Mouse (Mus musculus) gonadal fat pad, adult 2 months (tissue): Measurements from ENCODE around the gene Gper1. TPM values are rescaled to one million over a fixed set of nuclear protein-coding genes. Genes with fewer than 3 reads are reported as not detected.
"Not testable (repeated sequence)": the region's sequence is repeated elsewhere in the genome, so short reads cannot be mapped to it uniquely, and the experiment has no call there.

Experiments used
- DNase-seq: peaks from one replicate; pipeline ENCODE4 v3.0.0-alpha.2; 2012; ENCODE audit warnings: low read depth
- polyA plus RNA-seq: library from polyadenylated mRNA; depleted of rRNA; stranded (reverse); fragments of >200 nt; gene quantifications from 2 replicates; pipeline ENCODE4 v1.2.3, GENCODE M21; 2012

The Gper1 gene
- polyA plus RNA-seq, 1 experiment, result 11.0 TPM

GRCm38 (mm10) chr5:139390324-139391119 lies 32.4 kb upstream of the Gper1 start:
- not testable (repeated sequence) for DNase-seq

GRCm38 (mm10) chr5:139391309-139391990 lies 31.5 kb upstream of the Gper1 start:
- DNase-seq, result no peak

- DNase-seq, result no peak
Measured at GRCm38 (mm10) chr5:139392219-139393196, 30.4 kb upstream of the Gper1 start.

GRCm38 (mm10) chr5:139393197-139393588 lies 29.8 kb upstream of the Gper1 start:
- DNase-seq, result no peak

- DNase-seq, result no peak
Measured at GRCm38 (mm10) chr5:139394399-139394798, 28.6 kb upstream of the Gper1 start.

- no peak for DNase-seq
Measured at GRCm38 (mm10) chr5:139395528-139395927, 27.4 kb upstream of the Gper1 start.

GRCm38 (mm10) chr5:139397359-139397916 lies 25.5 kb upstream of the Gper1 start:
- no peak for DNase-seq

GRCm38 (mm10) chr5:139397959-139398753 lies 24.8 kb upstream of the Gper1 start:
- peak; percentile 42 for DNase-seq

- DNase-seq, result no peak
Measured at GRCm38 (mm10) chr5:139398786-139399185, 24.2 kb upstream of the Gper1 start.

GRCm38 (mm10) chr5:139399991-139400390 lies 23.0 kb upstream of the Gper1 start:
- DNase-seq, result no peak

GRCm38 (mm10) chr5:139402106-139402505 lies 20.8 kb upstream of the Gper1 start:
- DNase-seq, result no peak

- no peak for DNase-seq
Measured at GRCm38 (mm10) chr5:139403692-139404260, 19.2 kb upstream of the Gper1 start.

- DNase-seq, result no peak
Measured at GRCm38 (mm10) chr5:139404801-139405401, 18.1 kb upstream of the Gper1 start, which contains the start of gene C130050O18Rik. C130050O18Rik (plus strand) TSS chr5:139405280.

- DNase-seq, result no peak
Measured at GRCm38 (mm10) chr5:139405478-139405877, 17.5 kb upstream of the Gper1 start.

GRCm38 (mm10) chr5:139405953-139406352 lies 17.0 kb upstream of the Gper1 start:
- DNase-seq, result no peak

GRCm38 (mm10) chr5:139407121-139407885 lies 15.6 kb upstream of the Gper1 start:
- DNase-seq, result no peak

GRCm38 (mm10) chr5:139408511-139408910 lies 14.4 kb upstream of the Gper1 start:
- no peak for DNase-seq

GRCm38 (mm10) chr5:139409412-139409811 lies 13.5 kb upstream of the Gper1 start:
- DNase-seq, result no peak

- no peak for DNase-seq
Measured at GRCm38 (mm10) chr5:139410056-139410455, 12.9 kb upstream of the Gper1 start.
